Mouse (Mus musculus) stomach, postnatal 0 days (tissue): ENCODE measurements at regions not wholly inside any gene's neighbourhood (a gene's known extent, or its start where the extent isn't known, plus 50 kb on each side); places are given as distances from the start of the nearest gene placed in this dataset.

Experiments
- CTCF ChIP-seq: IDR thresholded peaks from 2 replicates; pipeline ENCODE4 v1.5.1; 2016; ENCODE audit warnings: antibody characterized with exemption, low read depth, mild to moderate bottlenecking, moderate library complexity
- EP300 ChIP-seq: optimal IDR thresholded peaks from 2 replicates; pipeline ENCODE3; 2016; ENCODE audit warnings: antibody characterized with exemption

DNA sequence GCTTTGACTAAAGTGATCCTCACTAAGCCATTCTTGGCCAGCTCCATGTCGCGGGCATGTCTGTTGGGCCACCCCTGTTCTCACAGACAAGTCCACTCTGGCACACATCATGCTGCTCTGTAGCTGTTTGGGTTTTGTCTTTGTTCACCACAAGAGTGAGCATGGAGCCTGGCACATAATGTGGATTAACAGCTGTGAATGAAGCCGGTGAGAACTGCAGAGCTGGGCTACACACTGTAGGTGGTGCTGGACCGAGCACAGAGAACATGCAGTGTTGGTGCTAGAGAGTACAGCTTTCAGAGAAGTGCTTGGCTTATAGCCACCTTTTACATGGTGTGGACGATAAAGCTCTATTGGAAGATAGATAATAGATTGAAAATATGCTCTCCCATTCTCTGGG is 74.2 kb upstream of the Tmem260 start:
- TF ChIP-seq CTCF (peak; percentile 75), EP300 (no peak)
